Comparison of ENCODE assay signal across 5 mouse cellular contexts in the genomic region with DNA sequence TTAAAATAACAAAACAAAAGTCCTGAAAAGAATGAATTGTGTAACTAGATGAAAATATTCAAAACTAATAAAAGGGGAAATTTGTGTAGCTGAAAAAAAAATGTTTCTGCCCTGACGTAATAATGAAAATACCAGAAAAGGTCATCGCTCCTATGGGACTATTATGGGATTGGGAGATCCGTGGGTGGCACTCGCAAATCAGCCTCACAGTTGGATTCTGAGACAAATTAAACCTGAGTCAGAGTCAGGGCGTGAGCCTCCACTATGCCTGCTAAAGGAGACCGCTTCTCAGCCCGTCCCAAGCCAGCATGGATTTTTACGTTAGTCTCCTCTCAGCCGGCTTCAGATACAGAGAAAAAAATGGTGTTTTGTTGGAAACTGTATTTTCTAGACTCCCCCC.
"Had no signal": no experiment of that assay in that cellular context is flagged by ENCODE, and none has a peak within 500 bp of the region (broad histone marks: within the 10 kb centered on the region; RNA-seq: fewer than 3 reads in every experiment).

No protein-coding gene starts in this region.

- H3K9me3 ChIP-seq: liver, embryonic 15.5 days; midbrain, embryonic 13.5 days; neural tube, embryonic 12.5 days had no signal

- H3K27ac ChIP-seq: liver, embryonic 15.5 days; midbrain, embryonic 13.5 days; neural tube, embryonic 12.5 days had no signal

- H3K4me2 ChIP-seq: liver, embryonic 11.5 days; liver, embryonic 15.5 days; midbrain, embryonic 13.5 days; neural tube, embryonic 12.5 days had no signal

- H3K27me3 ChIP-seq: midbrain, embryonic 13.5 days; neural tube, embryonic 12.5 days had no signal

- ATAC-seq: lung, postnatal 0 days; midbrain, embryonic 13.5 days had no signal

- H3K36me3 ChIP-seq: liver, embryonic 15.5 days; midbrain, embryonic 13.5 days; neural tube, embryonic 12.5 days had no signal

- H3K9ac ChIP-seq: liver, embryonic 15.5 days; midbrain, embryonic 13.5 days; neural tube, embryonic 12.5 days had no signal

- H3K4me1 ChIP-seq: liver, embryonic 15.5 days; neural tube, embryonic 12.5 days had no signal

- H3K4me3 ChIP-seq: liver, embryonic 15.5 days; midbrain, embryonic 13.5 days; neural tube, embryonic 12.5 days had no signal
